Mouse (Mus musculus) forebrain, postnatal 0 days (tissue): ENCODE data around the gene Tmco1. TPM values are rescaled to one million over a fixed set of nuclear protein-coding genes. Genes with fewer than 3 reads are reported as not detected.

Experiments
- ATAC-seq: fragments of 200-750 bp; cut with Nextera tagmentation; 2 replicates; pipeline ENCODE4 v1.8.0; 2017; ENCODE audit warnings: mild to moderate bottlenecking, moderate library complexity
- DNase-seq: peaks from one replicate; pipeline ENCODE4 v3.0.0-alpha.2; 2015
- H3K27ac ChIP-seq: fragments of 300-500 bp; sonication (generic); 2 replicates; pipeline ENCODE4 v1.5.1; 2014; ENCODE audit warnings: low read depth, mild to moderate bottlenecking, antibody characterized with exemption, low read length, moderate library complexity, mixed read lengths
- H3K27me3 ChIP-seq: fragments of 300-500 bp; sonication (generic); 2 replicates; pipeline ENCODE4 v1.6.1; 2014; ENCODE audit warnings: mild to moderate bottlenecking, low read length, mixed read lengths; ENCODE audit not compliant: insufficient read depth
- H3K36me3 ChIP-seq: fragments of 300-500 bp; sonication (generic); 2 replicates; pipeline ENCODE4 v1.6.1; 2014; ENCODE audit warnings: mild to moderate bottlenecking, moderate library complexity; ENCODE audit not compliant: insufficient read depth
- H3K4me1 ChIP-seq: fragments of 300-500 bp; sonication (generic); 2 replicates; pipeline ENCODE4 v1.6.1; 2014; ENCODE audit warnings: antibody characterized with exemption; ENCODE audit not compliant: insufficient read depth
- H3K4me2 ChIP-seq: fragments of 300-500 bp; sonication (generic); 2 replicates; pipeline ENCODE4 v1.6.1; 2014; ENCODE audit warnings: low read depth, mild to moderate bottlenecking, moderate library complexity
- H3K4me3 ChIP-seq: fragments of 300-500 bp; sonication (generic); 2 replicates; pipeline ENCODE4 v1.5.1; 2014; ENCODE audit warnings: low read depth, low read length, mixed read lengths
- H3K9ac ChIP-seq: fragments of 300-500 bp; sonication (generic); 2 replicates; pipeline ENCODE4 v1.6.1; 2014; ENCODE audit warnings: mild to moderate bottlenecking
- H3K9me3 ChIP-seq: fragments of 300-500 bp; sonication (generic); 2 replicates; pipeline ENCODE4 v1.6.1; 2016; ENCODE audit warnings: low read length
- CTCF ChIP-seq: sonication (generic); IDR thresholded peaks from 2 replicates; pipeline ENCODE4 v1.5.1; 2016; ENCODE audit warnings: antibody characterized with exemption, control low read depth, low read depth
- WGBS: fragments of 180-500 bp; shearing (Covaris S2); extraction: QIAGEN DNeasy Blood & Tissue Kit; methylation state at CpG from one replicate; pipeline ENCODE4 v1.1.7; 2014; 5-methylcytosine and 5-hydroxymethylcytosine counted together
- microRNA-seq, 2 experiments: library from miRNA; unstranded; fragments of <30 nt; microRNA quantifications; one replicate each; pipeline ENCODE4; 2016
- polyA plus RNA-seq: library from polyadenylated mRNA; unstranded; fragments of >200 nt; fragmentation: Nextera tagmentation; extraction: Ambion mirVana; gene quantifications from 2 replicates; pipeline ENCODE4 v1.2.1, GENCODE M21; 2015
- total RNA-seq: library from RNA; depleted of rRNA; stranded (reverse); fragments of >200 nt; gene quantifications from 2 replicates; pipeline ENCODE4 v1.2.3, GENCODE M21; 2014; rRNA removed

Tmco1 gene
- total and polyA plus RNA-seq, 2 experiments from 2014 or later: 55.2 to 70.0 TPM

- H3K4me3 ChIP-seq: no peak overlapping the region
- no peak for TF ChIP-seq CTCF
These were observed 73.2 kb downstream of the Tmco1 start for GRCm38 (mm10) chr1:167381050-167382015.

GRCm38 (mm10) chr1:167382316-167382715, 74.1 kb downstream of the Tmco1 start:
- 81% methylated on average over 7 of the region's 7 CpGs for WGBS
- no peak overlapping the region for H3K27ac ChIP-seq
- no peak for ATAC-seq

More at GRCm38 (mm10) chr1:167381050-167382015, 73.2 kb downstream of the Tmco1 start:
- Histone ChIP-seq H3K27me3 (no peaks in the 10 kb centered on the region), H3K9me3 (no peaks in the 10 kb centered on the region), H3K27ac (no peak overlapping the region), H3K4me2 (no peak overlapping the region), H3K36me3 (peaks cover 3% of the 10 kb centered on the region; the same call in 1 of the 2 replicates), H3K9ac (no peak overlapping the region), H3K4me1 (no peaks in the 10 kb centered on the region)
- ATAC-seq: peak; percentile 74
- WGBS: 77% methylated on average over 8 of the region's 8 CpGs
- peak; percentile 51 for DNase-seq

DNA sequence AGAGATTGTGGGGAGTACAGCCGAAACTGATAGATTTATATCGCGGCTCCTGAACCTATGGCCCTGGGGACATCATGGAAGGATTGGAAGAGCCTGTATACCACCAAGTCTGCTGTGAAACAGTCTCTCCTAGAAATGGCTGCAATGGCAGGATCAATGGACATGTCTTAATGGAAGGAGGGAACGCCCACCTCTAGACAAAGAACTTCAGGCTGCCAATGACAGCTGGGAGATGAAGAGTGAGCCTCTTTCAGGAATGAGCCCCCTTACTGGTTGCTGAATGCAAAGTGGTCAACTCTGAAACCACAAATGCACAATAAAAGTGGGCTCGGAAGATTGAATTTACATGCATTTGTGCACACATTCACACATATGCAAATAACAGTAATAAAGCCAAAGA, 74.6 kb downstream of the Tmco1 start:
- ATAC-seq (no peak), DNase-seq (no peak)
- Histone ChIP-seq H3K9me3 (no peaks in the 10 kb centered on the region), H3K36me3 (no peaks in the 10 kb centered on the region), H3K9ac (no peak overlapping the region), H3K27me3 (no peaks in the 10 kb centered on the region), H3K4me3 (no peak overlapping the region), H3K4me1 (no peaks in the 10 kb centered on the region), H3K4me2 (no peak overlapping the region), H3K27ac (no peak overlapping the region)
- no peak for TF ChIP-seq CTCF
- 74% methylated on average over 5 of the region's 5 CpGs for WGBS

More at GRCm38 (mm10) chr1:167382316-167382715, 74.1 kb downstream of the Tmco1 start:
- Histone ChIP-seq H3K27me3 (no peaks in the 10 kb centered on the region), H3K9me3 (no peaks in the 10 kb centered on the region), H3K9ac (no peak overlapping the region), H3K4me2 (no peak overlapping the region), H3K36me3 (no peaks in the 10 kb centered on the region), H3K4me1 (no peaks in the 10 kb centered on the region), H3K4me3 (no peak overlapping the region)
- no peak for DNase-seq
- no peak for TF ChIP-seq CTCF

- DNase-seq: no peak
- WGBS: 76% methylated on average over 5 of the region's 5 CpGs
- no peak for TF ChIP-seq CTCF
These were observed 75.0 kb downstream of the Tmco1 start for GRCm38 (mm10) chr1:167383178-167383577.

More at GRCm38 (mm10) chr1:167383178-167383577, 75.0 kb downstream of the Tmco1 start:
- Histone ChIP-seq H3K27me3 (no peaks in the 10 kb centered on the region), H3K4me2 (no peak overlapping the region), H3K4me3 (no peak overlapping the region), H3K36me3 (no peaks in the 10 kb centered on the region), H3K4me1 (no peaks in the 10 kb centered on the region), H3K9me3 (no peaks in the 10 kb centered on the region), H3K27ac (no peak overlapping the region), H3K9ac (no peak overlapping the region)
- ATAC-seq: no peak

Small RNA genes lying within 50 kb of the gene (microRNA-seq; reads per million reads assigned to microRNA genes)
- 0 reads per million in 2 experiments for gene Gm25911
- gene Mir6347: 0 reads per million in 2 experiments

Other genes starting within 250 kb of the Tmco1 start
- gene Uck2, start 23.1 kb upstream of the Tmco1 start, total RNA-seq: 80.7 and 82.2 TPM in 2 replicates
- 48.2 and 59.3 TPM in 2 replicates for gene Uck2, start 23.1 kb upstream of the Tmco1 start, polyA plus RNA-seq
- 13.2 and 18.7 TPM in 2 replicates for gene Aldh9a1, start 41.6 kb downstream of the Tmco1 start, total RNA-seq
- 26.3 and 36.7 TPM in 2 replicates for gene Aldh9a1, start 41.6 kb downstream of the Tmco1 start, polyA plus RNA-seq
- 192 and 268 TPM in 2 replicates for gene Mgst3, start 85.5 kb downstream of the Tmco1 start, total RNA-seq
- 243 and 282 TPM in 2 replicates for gene Mgst3, start 85.5 kb downstream of the Tmco1 start, polyA plus RNA-seq
- not detected in 2 replicates for gene Lrrc52, start 158.4 kb downstream of the Tmco1 start, total RNA-seq
- gene Lrrc52, start 158.4 kb downstream of the Tmco1 start, polyA plus RNA-seq: not detected in 2 replicates